Mouse (Mus musculus) CH12.LX (cell line): ENCODE data around the gene Dad1.

Experiments
- BHLHE40 ChIP-seq: IDR thresholded peaks from 2 replicates; pipeline ENCODE4 v1.6.1; 2011; ENCODE audit warnings: mild to moderate bottlenecking, low read depth, low read length, improper control_type of control experiment
- EP300 ChIP-seq: IDR thresholded peaks from 2 replicates; pipeline ENCODE4 v1.6.1; 2011; ENCODE audit warnings: low read length, improper control_type of control experiment
- TBP ChIP-seq: conservative IDR thresholded peaks from 2 replicates; pipeline ENCODE4 v1.6.1; 2011; ENCODE audit warnings: low read depth, low read length, improper control_type of control experiment
- TCF12 ChIP-seq: IDR thresholded peaks from 2 replicates; pipeline ENCODE4 v1.6.1; 2014; ENCODE audit warnings: low read depth, mild to moderate bottlenecking, inconsistent platforms, low read length, improper control_type of control experiment
- ZNF384 ChIP-seq: IDR thresholded peaks from 2 replicates; pipeline ENCODE4 v1.6.1; 2012; ENCODE audit warnings: low read depth, low read length, improper control_type of control experiment, inconsistent platforms

GRCm38 (mm10) chr14:54300676-54301075, 46.8 kb upstream of the Dad1 start:
- no peak for TF ChIP-seq EP300
- TF ChIP-seq TBP, result no peak
- TF ChIP-seq ZNF384, result no peak
- no peak for TF ChIP-seq BHLHE40
- no peak for TF ChIP-seq TCF12
